Mouse (Mus musculus): ENCODE data around the gene Lrmda.

Lrmda gene

DNA sequence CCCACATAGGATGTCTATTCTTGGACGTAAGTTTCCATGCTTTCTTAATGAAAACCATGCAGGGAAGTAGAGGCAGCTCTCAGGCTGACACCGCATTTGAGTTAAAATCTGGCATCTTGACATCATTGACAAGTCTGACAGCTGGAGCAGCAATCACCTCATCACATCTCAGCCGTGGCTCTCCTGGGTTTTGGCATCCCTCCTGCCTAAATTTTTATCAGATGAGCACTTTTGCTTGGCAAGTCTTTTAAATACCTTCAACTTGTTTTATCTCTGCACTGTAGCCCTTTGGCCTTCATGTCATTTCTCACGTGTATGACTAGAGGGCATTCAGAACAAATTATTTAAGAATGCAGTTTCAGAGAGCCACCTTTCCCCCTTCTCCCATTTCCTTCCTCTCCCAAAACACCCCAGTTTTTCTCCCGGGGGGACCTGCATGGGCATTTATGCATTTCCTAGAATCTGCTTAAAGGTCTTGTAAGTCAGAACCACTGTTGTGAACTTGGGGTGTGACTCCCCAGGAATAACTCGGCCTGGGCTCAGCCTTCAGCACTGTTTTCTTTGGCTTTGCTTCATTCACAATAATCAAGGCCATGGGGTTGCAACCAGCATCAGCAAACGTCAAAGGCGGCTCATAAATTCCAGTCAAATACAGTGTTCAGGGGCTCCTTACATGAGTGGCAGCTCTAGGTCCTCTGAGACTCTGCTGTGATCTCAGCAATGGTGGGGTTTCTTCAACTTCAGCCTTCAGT, 975.8 kb downstream of the Lrmda start:
- in situ Hi-C loops (cut with MboI; ENCODE audit: low pct_unique_long_range_greater_than_20kb in 1 of 2, low sequenced_read_pairs in 2 of 2, unreplicated experiment in 1 of 2): no loop called here

DNA sequence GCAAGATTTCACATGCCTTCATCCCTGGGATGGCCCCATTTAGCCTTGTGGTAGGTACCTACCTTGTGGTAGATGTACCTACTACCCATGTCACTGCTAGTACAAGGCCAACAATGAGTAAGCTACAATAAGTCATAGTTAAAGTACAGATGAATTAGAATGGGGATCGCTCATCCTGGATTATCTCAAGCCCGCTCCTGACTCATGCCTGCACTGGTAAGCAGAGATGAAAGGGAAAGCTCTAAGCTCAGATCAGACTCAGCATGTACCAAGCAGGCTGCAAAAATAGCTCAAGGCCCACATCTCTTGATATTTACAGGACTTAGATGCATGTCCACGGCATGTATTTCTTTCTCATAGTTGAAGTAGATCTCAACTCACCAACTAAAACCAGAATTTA, 979.4 kb downstream of the Lrmda start:
- in situ Hi-C loops (cut with MboI; ENCODE audit: low pct_unique_long_range_greater_than_20kb in 1 of 2, low sequenced_read_pairs in 2 of 2, unreplicated experiment in 1 of 2): no loop called here

DNA sequence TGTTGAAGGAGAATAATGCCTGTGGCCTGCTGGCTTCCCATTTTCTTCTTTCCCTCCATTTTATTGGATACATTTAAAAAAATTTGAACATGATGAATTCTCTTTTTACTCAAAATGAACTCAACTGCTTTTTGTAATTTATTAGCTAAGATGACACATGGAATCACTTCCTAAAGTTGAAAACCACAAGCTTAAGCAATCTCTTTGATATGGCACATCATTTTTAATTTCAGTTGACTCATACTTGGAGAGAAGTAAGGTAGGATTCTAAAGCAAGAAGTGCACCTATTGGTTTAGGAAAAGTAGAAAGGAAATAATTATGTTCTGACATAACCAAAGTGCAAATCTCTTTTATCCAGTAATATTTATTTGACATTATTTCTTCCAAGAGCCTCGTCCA, 992.5 kb downstream of the Lrmda start:
- in situ Hi-C loops (cut with MboI; ENCODE audit: low pct_unique_long_range_greater_than_20kb in 1 of 2, low sequenced_read_pairs in 2 of 2, unreplicated experiment in 1 of 2): no loop called here

DNA sequence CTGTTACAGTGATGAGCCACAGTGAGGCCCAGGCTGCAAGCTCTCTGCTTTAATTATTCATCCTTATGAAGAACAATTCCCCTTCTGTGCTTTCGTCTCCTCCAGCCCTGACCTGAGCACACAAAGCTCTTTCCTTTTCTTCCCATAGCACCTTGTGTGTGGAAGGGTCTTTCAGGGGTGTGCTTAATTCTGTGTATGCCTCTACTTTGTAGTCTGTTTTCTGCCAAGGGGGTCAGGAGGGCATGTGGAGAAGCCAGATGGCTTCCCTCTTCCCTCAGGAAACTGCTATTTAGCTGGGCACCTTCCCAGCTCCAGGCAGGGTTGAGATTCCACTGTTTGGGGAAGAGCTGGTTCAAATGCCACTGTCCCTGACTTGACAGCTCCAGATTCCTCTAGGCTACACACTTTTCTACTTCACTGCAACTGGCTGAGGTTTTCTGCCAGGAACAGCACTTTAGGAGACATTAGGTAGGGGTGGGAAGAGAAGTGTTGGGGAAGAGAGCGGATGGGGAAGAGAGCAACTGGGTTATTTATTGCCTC, 995.3 kb downstream of the Lrmda start:
- in situ Hi-C loops (cut with MboI; ENCODE audit: low pct_unique_long_range_greater_than_20kb in 1 of 2, low sequenced_read_pairs in 2 of 2, unreplicated experiment in 1 of 2): no loop called here

GRCm38 (mm10) chr14:23015321-23016067, 996.0 kb downstream of the Lrmda start:
- in situ Hi-C loops (cut with MboI; ENCODE audit: low pct_unique_long_range_greater_than_20kb in 1 of 2, low sequenced_read_pairs in 2 of 2, unreplicated experiment in 1 of 2): no loop called here

GRCm38 (mm10) chr14:23016068-23016611, 996.6 kb downstream of the Lrmda start:
- in situ Hi-C loops (cut with MboI; ENCODE audit: low pct_unique_long_range_greater_than_20kb in 1 of 2, low sequenced_read_pairs in 2 of 2, unreplicated experiment in 1 of 2): no loop called here

DNA sequence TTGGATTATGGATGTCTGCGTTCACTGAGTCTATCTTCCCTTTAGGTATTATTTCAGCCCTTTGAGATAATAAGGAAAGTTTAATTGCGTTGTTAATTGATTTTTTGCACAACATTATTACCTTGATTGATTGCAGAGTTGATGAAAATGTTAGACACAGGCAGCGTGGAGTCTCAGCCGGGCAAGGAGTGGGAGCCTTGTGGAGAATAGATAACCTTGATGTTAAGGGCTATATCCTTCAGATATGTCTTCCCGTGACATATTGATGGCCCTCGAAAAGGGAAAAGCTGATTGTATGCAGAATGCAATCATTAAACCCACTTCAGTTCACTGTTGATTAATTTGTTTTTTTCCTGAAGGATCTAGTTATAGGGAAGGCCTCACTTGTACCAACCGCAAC, 1021.5 kb downstream of the Lrmda start:
- in situ Hi-C loops (cut with MboI; ENCODE audit: low pct_unique_long_range_greater_than_20kb in 1 of 2, low sequenced_read_pairs in 2 of 2, unreplicated experiment in 1 of 2): loop anchor here in 1 of 2 experiments (25.0 kb wide), 2 partner anchors 579 to 1079 kb away; no protein-coding TSS in a partner anchor

- in situ Hi-C loops (cut with MboI; ENCODE audit: low pct_unique_long_range_greater_than_20kb in 1 of 2, low sequenced_read_pairs in 2 of 2, unreplicated experiment in 1 of 2): loop anchor here in 1 of 2 experiments (25.0 kb wide), 2 partner anchors 583 to 1083 kb away; no protein-coding TSS in a partner anchor
Observed at GRCm38 (mm10) chr14:23045322-23045721, 1025.8 kb downstream of the Lrmda start.

GRCm38 (mm10) chr14:23046330-23046729, 1026.8 kb downstream of the Lrmda start:
- in situ Hi-C loops (cut with MboI; ENCODE audit: low pct_unique_long_range_greater_than_20kb in 1 of 2, low sequenced_read_pairs in 2 of 2, unreplicated experiment in 1 of 2): loop anchor here in 1 of 2 experiments (25.0 kb wide), 2 partner anchors 584 to 1084 kb away; no protein-coding TSS in a partner anchor

DNA sequence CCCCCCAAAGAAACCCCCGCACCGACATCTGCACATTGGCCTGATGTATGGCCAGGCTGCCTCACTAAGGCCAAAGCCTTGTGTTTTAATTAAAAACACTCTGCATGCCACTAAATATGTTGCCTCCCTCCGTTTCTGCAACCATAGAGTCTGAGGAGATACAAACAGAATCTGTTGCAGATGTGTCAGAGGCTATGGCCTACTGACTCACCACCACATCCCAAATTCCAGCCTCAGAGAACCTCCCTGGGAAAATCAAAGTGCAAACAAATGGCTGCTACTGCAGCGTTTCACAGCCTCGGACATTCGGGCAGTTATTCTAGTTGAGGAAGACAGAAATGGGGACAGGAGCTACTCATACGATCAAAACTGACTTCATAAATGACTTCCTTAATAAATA, 1031.9 kb downstream of the Lrmda start:
- in situ Hi-C loops (cut with MboI; ENCODE audit: low pct_unique_long_range_greater_than_20kb in 1 of 2, low sequenced_read_pairs in 2 of 2, unreplicated experiment in 1 of 2): no loop called here

- in situ Hi-C loops (cut with MboI; ENCODE audit: low pct_unique_long_range_greater_than_20kb in 1 of 2, low sequenced_read_pairs in 2 of 2, unreplicated experiment in 1 of 2): no loop called here
Observed at GRCm38 (mm10) chr14:23052833-23053592, 1033.5 kb downstream of the Lrmda start.

- in situ Hi-C loops (cut with MboI; ENCODE audit: low pct_unique_long_range_greater_than_20kb in 1 of 2, low sequenced_read_pairs in 2 of 2, unreplicated experiment in 1 of 2): no loop called here
Observed at GRCm38 (mm10) chr14:23057228-23057976, 1037.9 kb downstream of the Lrmda start.

GRCm38 (mm10) chr14:23057987-23058386, 1038.5 kb downstream of the Lrmda start:
- in situ Hi-C loops (cut with MboI; ENCODE audit: low pct_unique_long_range_greater_than_20kb in 1 of 2, low sequenced_read_pairs in 2 of 2, unreplicated experiment in 1 of 2): no loop called here

- in situ Hi-C loops (cut with MboI; ENCODE audit: low pct_unique_long_range_greater_than_20kb in 1 of 2, low sequenced_read_pairs in 2 of 2, unreplicated experiment in 1 of 2): no loop called here
Observed at GRCm38 (mm10) chr14:23078719-23079118, 1059.2 kb downstream of the Lrmda start.

DNA sequence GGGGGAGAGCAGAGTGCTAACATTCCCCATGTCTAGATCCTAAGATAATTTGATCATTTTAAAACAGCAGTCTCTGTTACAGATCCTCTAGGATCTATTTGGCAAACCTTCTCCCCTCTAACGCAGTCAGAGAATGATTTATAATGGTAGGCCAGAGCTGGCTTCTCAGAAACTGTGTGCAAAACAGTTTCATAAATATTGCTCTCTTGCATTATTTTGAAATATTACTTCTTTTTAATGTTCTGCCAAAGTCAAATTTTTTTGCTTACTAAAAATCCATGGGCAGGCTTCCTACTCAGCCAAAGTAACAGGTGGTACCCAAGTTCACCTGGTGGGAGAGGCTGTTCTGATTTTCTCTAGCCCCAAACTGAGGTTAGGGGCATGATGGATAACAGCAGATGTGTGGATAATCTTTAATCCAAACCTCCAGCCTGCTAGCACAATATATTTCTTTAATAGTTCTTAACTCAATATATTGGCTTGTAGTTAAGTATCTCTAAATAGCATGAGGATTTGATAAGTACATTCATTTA, 1064.8 kb downstream of the Lrmda start:
- in situ Hi-C loops (cut with MboI; ENCODE audit: low pct_unique_long_range_greater_than_20kb in 1 of 2, low sequenced_read_pairs in 2 of 2, unreplicated experiment in 1 of 2): no loop called here

- in situ Hi-C loops (cut with MboI; ENCODE audit: low pct_unique_long_range_greater_than_20kb in 1 of 2, low sequenced_read_pairs in 2 of 2, unreplicated experiment in 1 of 2): no loop called here
Observed at GRCm38 (mm10) chr14:23084797-23085196, 1065.3 kb downstream of the Lrmda start.

DNA sequence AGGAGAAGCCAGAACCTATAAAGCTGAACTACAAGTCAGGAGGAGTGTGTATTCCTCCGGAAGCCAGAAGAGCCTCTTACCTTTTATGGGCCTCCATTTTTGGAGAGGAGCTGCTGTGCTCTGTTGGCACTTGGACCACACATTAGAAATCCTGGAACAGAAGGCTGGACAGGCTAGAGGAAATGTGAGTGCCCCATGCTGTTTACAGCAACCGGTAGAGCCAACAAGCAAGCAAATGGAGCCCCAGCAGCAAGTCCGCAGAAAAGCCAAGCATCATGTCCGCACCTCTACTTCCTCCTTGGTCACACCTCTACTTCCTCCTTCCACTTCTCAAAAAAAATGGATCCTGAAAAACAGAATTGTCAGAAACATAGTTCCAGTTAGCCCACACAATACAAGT, 1073.8 kb downstream of the Lrmda start:
- in situ Hi-C loops (cut with MboI; ENCODE audit: low pct_unique_long_range_greater_than_20kb in 1 of 2, low sequenced_read_pairs in 2 of 2, unreplicated experiment in 1 of 2): no loop called here
